Mouse (Mus musculus) adrenal gland, adult 8-10 months (tissue): ENCODE measurements around the gene Phf11b. TPM values are rescaled to one million over a fixed set of nuclear protein-coding genes. Genes with fewer than 3 reads are reported as not detected.
"Not testable (repeated sequence)": the region's sequence is repeated elsewhere in the genome, so short reads cannot be mapped to it uniquely, and the experiment has no call there.

Source experiments
- DNase-seq: peaks from one replicate; pipeline ENCODE4 v3.0.0; 2022
- total RNA-seq, 4 experiments: library from RNA; stranded (reverse); gene quantifications; 2 replicates each; pipeline ENCODE4 v1.2.4; 2022

Gene Phf11b
- total RNA-seq: 1 to 10 TPM; 1.6 to 4.6 (median 3.0) TPM

DNA sequence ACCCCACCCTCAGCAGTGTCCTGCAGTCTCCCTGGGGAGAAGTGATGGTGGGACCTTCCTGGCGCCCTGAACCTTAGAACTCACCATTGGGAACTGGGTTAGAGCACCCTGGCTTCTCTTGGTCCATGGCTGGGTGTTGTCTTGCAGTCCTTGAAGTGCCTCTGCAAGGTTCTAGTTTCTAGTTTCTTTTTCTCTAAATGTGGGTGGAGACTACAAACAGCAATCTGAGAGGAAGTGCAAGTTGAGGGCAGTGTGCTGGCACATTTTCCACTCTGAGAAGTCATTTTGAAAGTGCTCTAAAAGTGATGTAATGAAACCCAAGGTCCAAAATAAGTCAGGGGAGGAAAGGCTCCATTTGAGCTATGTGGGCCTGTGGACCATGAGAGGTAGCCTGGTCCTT is at the start of gene Phf11b:
Phf11b (minus strand) TSS at position 163 of the 400 bp plus-strand sequence.
- DNase-seq: not testable (repeated sequence)

DNA sequence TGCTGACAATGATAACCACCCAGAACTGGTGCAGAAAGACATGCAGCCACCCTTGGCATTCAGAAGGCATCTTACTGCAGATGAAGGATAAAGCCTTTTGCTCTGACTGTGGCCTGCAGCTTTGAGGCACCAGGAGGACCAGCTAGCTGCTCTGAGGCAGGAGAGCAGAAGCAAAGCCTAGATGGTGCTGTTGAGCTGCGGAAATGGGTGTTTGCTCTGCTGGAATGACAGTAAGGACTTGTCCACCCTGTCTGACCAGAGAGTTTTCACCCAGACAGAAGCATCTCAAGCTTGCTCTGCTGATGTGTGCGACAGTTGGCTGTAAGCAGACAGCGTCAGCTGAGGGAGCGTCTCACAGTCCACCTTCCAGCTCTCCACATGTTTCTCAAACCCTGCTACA is 49.0 kb upstream of the Phf11b start:
- not testable (repeated sequence) for DNase-seq

- DNase-seq: no peak
Measured at GRCm38 (mm10) chr14:59389532-59389931, 48.4 kb upstream of the Phf11b start.

- DNase-seq: no peak
Measured at GRCm38 (mm10) chr14:59370348-59371068, 29.4 kb upstream of the Phf11b start.

GRCm38 (mm10) chr14:59366386-59367105 is 25.4 kb upstream of the Phf11b start:
- no peak for DNase-seq

GRCm38 (mm10) chr14:59365244-59365644 is 24.1 kb upstream of the Phf11b start, which contains the start of gene Phf11d:
TSS of gene Phf11d (minus strand) at chr14:59365470.
- peak; percentile 10 for DNase-seq

GRCm38 (mm10) chr14:59339541-59339940 is 1.6 kb downstream of the Phf11b start:
- no peak for DNase-seq

GRCm38 (mm10) chr14:59336056-59336455 is 5.1 kb downstream of the Phf11b start:
- DNase-seq: not testable (repeated sequence)

DNA sequence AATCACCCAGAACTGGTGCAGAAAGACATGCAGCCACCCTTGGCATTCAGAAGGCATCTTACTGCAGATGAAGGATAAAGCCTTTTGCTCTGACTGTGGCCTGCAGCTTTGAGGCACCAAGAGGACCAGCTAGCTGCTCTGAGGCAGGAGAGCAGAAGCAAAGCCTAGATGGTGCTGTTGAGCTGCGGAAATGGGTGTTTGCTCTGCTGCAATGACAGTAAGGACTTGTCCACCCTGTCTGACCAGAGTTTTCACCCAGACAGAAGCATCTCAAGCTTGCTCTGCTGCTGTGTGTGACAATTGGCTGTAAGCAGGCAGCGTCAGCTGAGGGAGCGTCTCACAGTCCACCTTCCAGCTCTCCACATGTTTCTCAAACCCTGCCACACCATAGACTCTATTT is 10.7 kb downstream of the Phf11b start:
- DNase-seq: not testable (repeated sequence)

DNA sequence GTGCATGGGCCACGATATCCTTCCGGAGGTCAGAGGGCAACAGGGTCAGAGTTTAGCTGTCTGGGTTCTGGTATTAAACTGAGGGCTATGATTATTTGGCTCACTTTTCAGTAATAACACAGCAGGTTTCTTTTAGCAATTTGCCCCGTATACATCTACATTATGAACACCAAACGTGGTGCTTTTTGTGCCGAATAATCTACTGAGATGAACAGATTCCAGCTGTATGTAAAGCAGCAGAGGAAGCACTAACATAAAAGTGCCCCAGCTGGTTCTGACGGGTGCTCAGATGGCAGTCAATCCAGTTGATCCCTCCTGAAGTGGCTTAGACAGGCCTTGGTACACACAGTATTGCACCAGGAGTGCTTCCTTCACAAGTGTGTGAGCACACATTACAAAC is 21.2 kb downstream of the Phf11b start:
- DNase-seq: not testable (repeated sequence)

DNA sequence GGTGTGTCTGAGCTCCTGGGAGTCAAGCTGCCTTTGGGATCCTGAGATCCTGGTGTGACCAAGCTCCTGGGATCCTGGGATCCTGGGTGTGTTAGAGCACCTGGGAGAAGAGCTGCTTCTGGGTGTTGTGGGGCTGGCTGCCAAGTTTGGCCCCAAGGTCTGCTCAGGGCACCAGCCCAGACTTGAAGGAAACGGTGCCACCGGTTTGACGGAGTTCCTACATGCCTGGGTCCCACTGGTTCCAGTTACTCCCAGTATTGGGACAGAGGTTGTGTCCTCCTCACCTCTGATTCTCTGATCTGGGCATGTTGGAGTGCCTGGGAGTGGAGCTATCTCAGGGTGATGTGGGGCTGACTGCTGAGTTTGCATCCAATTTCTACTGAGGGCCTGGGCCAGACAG is 22.1 kb downstream of the Phf11b start:
- DNase-seq: not testable (repeated sequence)

- DNase-seq: not testable (repeated sequence)
Measured at GRCm38 (mm10) chr14:59297391-59297790, 43.8 kb downstream of the Phf11b start, which contains the start of gene Phf11a. TSS of gene Phf11a (minus strand) at chr14:59297522.

DNA sequence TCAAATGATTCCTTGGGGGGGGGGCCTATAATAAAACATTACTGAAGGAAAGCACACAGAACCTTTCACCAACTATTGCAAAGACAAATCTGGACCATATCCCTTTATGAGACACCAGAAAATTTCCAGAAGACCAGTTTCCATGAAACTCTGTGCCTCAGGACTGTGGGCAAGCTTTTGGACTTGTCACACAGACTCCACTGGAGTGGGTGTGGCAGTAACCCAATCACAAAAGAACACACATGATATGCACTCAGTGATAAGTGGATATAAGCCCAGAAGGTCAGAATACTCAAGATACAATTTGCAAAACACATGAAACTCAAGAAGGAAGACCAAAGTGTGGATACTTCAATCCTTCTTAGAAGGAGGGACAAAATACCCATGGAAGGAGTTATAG is 49.4 kb downstream of the Phf11b start:
- not testable (repeated sequence) for DNase-seq

DNA sequence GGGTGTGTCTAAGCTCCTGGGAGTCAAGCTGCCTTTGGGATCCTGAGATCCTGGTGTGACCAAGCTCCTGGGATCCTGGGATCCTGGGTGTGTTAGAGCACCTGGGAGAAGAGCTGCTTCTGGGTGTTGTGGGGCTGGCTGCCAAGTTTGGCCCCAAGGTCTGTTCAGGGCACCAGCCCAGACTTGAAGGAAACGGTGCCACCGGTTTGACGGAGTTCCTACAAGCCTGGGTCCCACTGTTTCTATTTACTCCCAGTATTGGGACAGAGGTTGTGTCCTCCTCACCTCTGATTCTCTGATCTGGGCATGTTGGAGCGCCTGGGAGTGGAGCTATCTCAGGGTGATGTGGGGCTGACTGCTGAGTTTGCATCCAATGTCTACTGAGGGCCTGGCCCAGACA is 66.2 kb downstream of the Phf11b start:
- not testable (repeated sequence) for DNase-seq

Other genes with a start within 250 kb of the Phf11b start
- gene 1700129C05Rik, start 198.5 kb downstream of the Phf11b start, total RNA-seq: not detected
- not detected for gene Gm5142, start 162.6 kb downstream of the Phf11b start, total RNA-seq
- gene Rcbtb1, start 140.1 kb downstream of the Phf11b start, total RNA-seq: 10 to 100 TPM; 41.0 to 46.6 (median 44.5) TPM
- not detected for gene Gm6904, start 81.1 kb downstream of the Phf11b start, total RNA-seq
- gene Phf11a, start 43.8 kb downstream of the Phf11b start, total RNA-seq: under 1 TPM; 0.35 to 0.81 (median 0.61) TPM
- 1 to 10 TPM; 3.3 to 7.5 (median 5.5) TPM for gene Phf11d, start 24.1 kb upstream of the Phf11b start, total RNA-seq
- 1 to 10 TPM in 1 of 4 experiments, under 1 TPM in 3; 0.52 to 1.1 (median 0.80) TPM for gene Phf11c, start 54.0 kb upstream of the Phf11b start, total RNA-seq
- 1 to 10 TPM; 5.6 to 9.9 (median 7.4) TPM for gene Setdb2, start 99.5 kb upstream of the Phf11b start, total RNA-seq
- 10 to 100 TPM; 31.7 to 46.4 (median 42.3) TPM for gene Cab39l, start 99.6 kb upstream of the Phf11b start, total RNA-seq